Mouse (Mus musculus): ENCODE measurements around the gene Loxl1.

DNA sequence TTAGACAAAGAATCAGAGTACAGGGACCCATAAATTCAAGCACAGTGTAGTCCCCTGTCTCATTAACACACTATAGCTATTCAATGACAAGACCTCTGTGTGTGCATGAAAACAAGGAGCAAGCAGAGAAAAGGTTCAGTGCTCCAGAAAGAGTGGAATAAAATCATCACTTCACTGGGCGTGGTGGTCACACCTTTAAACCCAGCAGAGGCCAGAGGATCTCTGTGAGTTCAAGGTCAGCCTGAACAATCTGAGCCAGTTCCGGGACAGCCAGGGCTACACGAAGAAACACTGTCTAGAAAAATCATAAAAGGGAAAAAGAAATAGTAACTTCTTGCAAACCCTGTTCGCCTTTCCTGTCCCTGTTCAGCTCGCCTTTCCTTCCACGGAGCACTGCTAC, 69.3 kb downstream of the Loxl1 start:
- no peak for TF ChIP-seq CTCF (IDR thresholded peaks at IDR 0.05; ENCODE audit: control insufficient read depth, insufficient read depth, insufficient read length)
- TF ChIP-seq MYOG (IDR thresholded peaks at IDR 0.05; ENCODE audit: control insufficient read depth, extremely low read depth, insufficient read length) = no peak
- no peak for TF ChIP-seq USF1 (IDR thresholded peaks at IDR 0.05; ENCODE audit: low read depth)
- TF ChIP-seq CEBPB (IDR thresholded peaks at IDR 0.05; ENCODE audit: low read depth) = no peak
- no peak for TF ChIP-seq FOSL1 (IDR thresholded peaks at IDR 0.05; ENCODE audit: insufficient read depth, low read length, poor library complexity, severe bottlenecking)
- no peak for TF ChIP-seq MAX (IDR thresholded peaks at IDR 0.05)
- no peak for TF ChIP-seq MYOD1 (IDR thresholded peaks at IDR 0.05; ENCODE audit: control insufficient read depth, insufficient read length, low read depth)
